Mouse (Mus musculus) testis, adult 2 months (tissue): ENCODE measurements around the gene Tnf.

Source experiments
- CTCF ChIP-seq: fragments of 200-500 bp; IDR thresholded peaks from 2 replicates; pipeline ENCODE4 v1.5.1; 2012; ENCODE audit warnings: low read depth, mild to moderate bottlenecking, inconsistent platforms, low read length, moderate library complexity; ENCODE audit not compliant: control insufficient read depth, insufficient read depth, insufficient replicate concordance
- POLR2A ChIP-seq: fragments of 200-500 bp; IDR thresholded peaks from 2 replicates; pipeline ENCODE4 v1.6.1; 2012; ENCODE audit warnings: low read depth, mild to moderate bottlenecking, inconsistent platforms, low read length, moderate library complexity; ENCODE audit not compliant: control insufficient read depth

DNA sequence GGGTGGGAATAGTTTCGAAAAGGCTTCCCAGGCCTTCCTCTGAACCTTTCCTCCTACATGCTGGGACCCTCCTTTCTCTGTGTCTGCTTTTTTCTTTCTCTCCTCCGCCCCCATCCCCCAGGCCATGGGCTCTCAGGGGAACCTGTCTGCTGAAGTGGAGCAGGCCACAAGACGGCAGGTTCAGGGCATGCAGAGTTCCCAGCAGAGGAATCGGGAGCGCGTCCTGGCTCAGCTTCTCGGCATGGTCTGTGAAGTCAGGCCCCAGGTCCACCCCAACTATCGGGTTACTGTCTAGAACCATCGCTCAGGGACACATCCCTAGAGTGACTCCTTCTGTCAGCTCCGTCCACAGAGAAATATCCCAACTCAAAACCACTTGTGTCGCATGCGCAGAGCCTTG, 35.7 kb upstream of the Tnf start:
- no peak for TF ChIP-seq CTCF
- TF ChIP-seq POLR2A, result no peak
